Mouse (Mus musculus): Measurements from ENCODE around the gene Dusp1. TPM values are rescaled to one million over a fixed set of nuclear protein-coding genes. Genes with fewer than 3 reads are reported as not detected.

The Dusp1 gene
- polyA plus RNA-seq, 1 experiment = 33.5 TPM

DNA sequence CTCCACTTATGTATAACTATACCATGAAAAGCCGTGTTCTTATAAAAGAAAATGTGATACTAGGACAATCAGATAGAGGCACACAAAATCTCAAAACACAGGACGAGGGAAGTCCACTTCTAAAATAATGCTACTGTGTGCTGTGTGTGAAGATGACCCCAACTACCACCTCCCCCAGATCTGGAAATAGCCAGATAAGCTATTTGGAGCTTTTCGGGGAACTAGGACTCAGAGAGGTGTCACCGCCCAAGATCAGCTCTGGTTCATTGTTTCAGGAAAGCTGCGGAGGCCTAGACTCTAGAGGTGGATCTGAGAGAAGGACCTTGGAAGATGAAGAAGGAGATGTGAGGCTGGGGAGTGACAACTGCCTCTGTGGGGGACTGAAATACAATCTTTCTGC, 27.2 kb downstream of the Dusp1 start:
- peak overlapping the region; percentile 73 for H3K27ac ChIP-seq (ENCODE audit: insufficient read depth, low read depth, low read length)
- no peak overlapping the region for H3K4me3 ChIP-seq (ENCODE audit: low read depth, low read length)
- TF ChIP-seq POLR2A (IDR thresholded peaks at IDR 0.05; ENCODE audit: low read depth, low read length) (no peak), CTCF (IDR thresholded peaks at IDR 0.05; ENCODE audit: extremely low read depth, insufficient read length, insufficient replicate concordance, low read depth, low read length) (no peak)
- no peaks in the 10 kb centered on the region for H3K36me3 ChIP-seq (ENCODE audit: control insufficient read depth, insufficient read depth, low read length)
- 88% methylated on average over 5 of the region's 5 CpGs for WGBS
- peaks cover 19% of the 10 kb centered on the region; the same call in 1 of the 2 replicates for H3K4me1 ChIP-seq (ENCODE audit: control insufficient read depth, insufficient read depth, insufficient read length, low read length)
- H3K27me3 ChIP-seq (ENCODE audit: control insufficient read depth, insufficient read depth, low read length) = no peaks in the 10 kb centered on the region

DNA sequence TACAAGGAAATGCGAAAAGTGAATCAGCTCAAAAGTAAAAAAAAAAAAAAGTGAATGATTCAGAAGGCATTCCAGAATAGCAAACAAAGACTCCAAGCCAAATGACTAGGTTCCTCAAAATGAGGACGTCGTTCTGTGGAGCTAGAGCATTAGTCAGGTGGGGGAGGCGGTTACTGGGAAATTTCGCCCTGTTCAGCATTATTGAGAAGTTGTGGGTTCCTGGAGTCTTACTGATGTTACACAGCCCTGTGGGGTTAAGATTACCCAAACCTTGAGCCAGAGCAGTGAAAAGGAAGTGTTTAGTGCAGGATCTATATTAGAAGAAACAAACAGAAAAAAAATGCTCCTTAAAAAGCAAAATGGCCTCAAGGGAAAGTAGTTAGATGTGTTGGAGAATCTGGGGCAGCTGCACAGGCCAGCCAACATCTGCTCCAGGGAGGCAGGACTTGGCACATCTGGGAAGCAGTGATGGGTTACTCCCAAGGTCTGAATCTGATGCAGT, 28.0 kb downstream of the Dusp1 start:
- no peak overlapping the region for H3K4me3 ChIP-seq (ENCODE audit: low read depth, low read length)
- WGBS = 53% methylated on average over 5 of the region's 5 CpGs
- H3K4me1 ChIP-seq (ENCODE audit: control insufficient read depth, insufficient read depth, insufficient read length, low read length) = peaks cover 19% of the 10 kb centered on the region; the same call in 1 of the 2 replicates
- no peaks in the 10 kb centered on the region for H3K36me3 ChIP-seq (ENCODE audit: control insufficient read depth, insufficient read depth, low read length)
- TF ChIP-seq CTCF (IDR thresholded peaks at IDR 0.05; ENCODE audit: extremely low read depth, insufficient read length, insufficient replicate concordance, low read depth, low read length) (no peak), POLR2A (IDR thresholded peaks at IDR 0.05; ENCODE audit: low read depth, low read length) (no peak)
- H3K27me3 ChIP-seq (ENCODE audit: control insufficient read depth, insufficient read depth, low read length) = no peaks in the 10 kb centered on the region
- peak overlapping the region; percentile 44; the same call in 1 of the 2 replicates for H3K27ac ChIP-seq (ENCODE audit: insufficient read depth, low read depth, low read length)

DNA sequence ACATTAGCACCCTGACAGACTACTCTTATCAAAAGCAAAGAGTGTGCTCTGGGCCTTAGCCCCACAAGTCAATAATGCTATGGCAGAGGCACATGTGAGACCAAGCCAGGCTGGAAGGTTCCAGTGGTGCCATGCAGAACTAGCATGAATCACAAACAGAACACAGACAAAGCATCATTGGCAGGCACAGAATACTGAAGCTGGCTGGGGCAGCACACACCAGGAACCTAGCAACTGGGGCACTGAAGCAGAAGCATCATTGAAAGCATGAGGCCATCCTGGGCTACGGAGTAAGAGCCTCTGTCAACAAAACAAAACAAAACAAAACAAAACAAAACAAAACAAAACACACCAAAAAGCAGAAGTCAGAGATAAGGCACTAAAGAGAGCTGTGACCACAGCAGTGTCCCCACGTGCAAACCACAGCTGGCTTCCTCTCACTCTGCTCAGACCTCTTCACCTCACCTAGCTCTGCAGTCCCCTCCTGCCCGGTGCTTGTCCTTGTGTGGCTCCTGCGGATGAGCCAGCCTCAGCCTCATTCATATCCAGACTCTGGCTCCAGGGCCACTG, 29.4 kb downstream of the Dusp1 start:
- no peak for TF ChIP-seq POLR2A (IDR thresholded peaks at IDR 0.05; ENCODE audit: low read depth, low read length)
- TF ChIP-seq CTCF (IDR thresholded peaks at IDR 0.05; ENCODE audit: extremely low read depth, insufficient read length, insufficient replicate concordance, low read depth, low read length) = no peak
- peak overlapping the region; percentile 69 for H3K27ac ChIP-seq (ENCODE audit: insufficient read depth, low read depth, low read length)
- no peak overlapping the region for H3K4me3 ChIP-seq (ENCODE audit: low read depth, low read length)
- H3K27me3 ChIP-seq (ENCODE audit: control insufficient read depth, insufficient read depth, low read length) = no peaks in the 10 kb centered on the region
- H3K4me1 ChIP-seq (ENCODE audit: control insufficient read depth, insufficient read depth, insufficient read length, low read length) = peaks cover 16% of the 10 kb centered on the region; the same call in 1 of the 2 replicates
- H3K36me3 ChIP-seq (ENCODE audit: control insufficient read depth, insufficient read depth, low read length) = no peaks in the 10 kb centered on the region
- WGBS = 66% methylated on average over 4 of the region's 4 CpGs

- H3K4me3 ChIP-seq (ENCODE audit: low read depth, low read length) = no peak overlapping the region
Observed at GRCm38 (mm10) chr17:26531395-26532027, 30.4 kb downstream of the Dusp1 start.

DNA sequence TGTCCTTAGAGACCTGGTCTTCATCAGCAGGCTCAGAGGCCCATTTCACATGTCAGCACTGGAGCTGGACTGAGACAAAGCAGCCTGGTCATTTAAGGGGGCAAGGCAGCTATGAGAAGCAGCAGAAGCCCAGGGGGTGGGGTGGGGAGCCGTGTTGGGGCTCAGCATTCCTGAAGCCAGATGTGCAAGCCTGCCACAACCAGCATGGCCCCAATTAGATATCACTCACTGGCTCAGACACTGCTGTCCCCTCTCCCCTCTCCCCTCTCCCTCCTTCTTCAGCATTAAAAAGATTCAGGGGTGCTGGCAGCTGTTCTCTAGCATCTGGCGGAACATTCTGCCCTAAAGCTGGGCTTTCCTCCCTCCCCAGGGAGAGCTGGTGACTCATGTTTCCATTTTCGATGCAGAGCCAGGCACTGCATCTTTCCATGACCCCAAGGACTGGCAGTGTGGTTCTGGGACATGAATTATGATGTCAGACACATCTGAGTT, 31.3 kb downstream of the Dusp1 start:
- Histone ChIP-seq H3K27ac (ENCODE audit: insufficient read depth, low read depth, low read length) (peak overlapping the region; percentile 40), H3K4me1 (ENCODE audit: control insufficient read depth, insufficient read depth, insufficient read length, low read length) (peaks cover 13% of the 10 kb centered on the region; the same call in 1 of the 2 replicates), H3K27me3 (ENCODE audit: control insufficient read depth, insufficient read depth, low read length) (no peaks in the 10 kb centered on the region), H3K36me3 (ENCODE audit: control insufficient read depth, insufficient read depth, low read length) (no peaks in the 10 kb centered on the region), H3K4me3 (ENCODE audit: low read depth, low read length) (no peak overlapping the region)
- 58% methylated on average over 3 of the region's 3 CpGs for WGBS
- no peak for TF ChIP-seq POLR2A (IDR thresholded peaks at IDR 0.05; ENCODE audit: low read depth, low read length)
- no peak for TF ChIP-seq CTCF (IDR thresholded peaks at IDR 0.05; ENCODE audit: extremely low read depth, insufficient read length, insufficient replicate concordance, low read depth, low read length)

More at GRCm38 (mm10) chr17:26531395-26532027, 30.4 kb downstream of the Dusp1 start:
- Histone ChIP-seq H3K27ac (ENCODE audit: insufficient read depth, low read depth, low read length) (peak overlapping the region; percentile 69), H3K36me3 (ENCODE audit: control insufficient read depth, insufficient read depth, low read length) (no peaks in the 10 kb centered on the region), H3K4me1 (ENCODE audit: control insufficient read depth, insufficient read depth, insufficient read length, low read length) (peaks cover 13% of the 10 kb centered on the region; the same call in 1 of the 2 replicates), H3K27me3 (ENCODE audit: control insufficient read depth, insufficient read depth, low read length) (no peaks in the 10 kb centered on the region)
- 83% methylated on average over 7 of the region's 7 CpGs for WGBS
- TF ChIP-seq CTCF (IDR thresholded peaks at IDR 0.05; ENCODE audit: extremely low read depth, insufficient read length, insufficient replicate concordance, low read depth, low read length) (no peak), POLR2A (IDR thresholded peaks at IDR 0.05; ENCODE audit: low read depth, low read length) (no peak)

DNA sequence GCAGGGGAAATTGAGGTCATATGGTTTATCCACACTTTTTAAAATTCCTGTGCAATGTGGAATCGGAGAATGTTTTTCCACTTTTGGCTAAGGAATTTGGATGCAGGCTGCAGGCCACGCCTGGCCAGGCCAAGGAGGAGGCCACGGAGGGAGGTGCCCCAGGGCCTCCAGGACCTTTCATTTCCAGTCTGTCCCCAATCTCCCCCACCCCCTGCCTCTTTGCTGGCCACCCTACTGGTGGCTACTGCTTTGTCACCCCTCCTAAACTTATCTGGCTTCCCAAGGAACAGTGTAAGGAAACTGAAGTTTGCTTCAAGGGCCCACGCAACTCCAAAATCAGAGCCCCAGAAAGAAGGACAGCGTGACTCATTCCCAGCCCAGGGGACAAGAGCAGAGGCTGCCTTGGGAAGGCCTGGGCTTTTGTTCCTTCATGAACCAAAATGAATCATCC, 32.1 kb downstream of the Dusp1 start:
- Histone ChIP-seq H3K27me3 (ENCODE audit: control insufficient read depth, insufficient read depth, low read length) (no peaks in the 10 kb centered on the region), H3K4me1 (ENCODE audit: control insufficient read depth, insufficient read depth, insufficient read length, low read length) (peaks cover 13% of the 10 kb centered on the region; the same call in 1 of the 2 replicates), H3K4me3 (ENCODE audit: low read depth, low read length) (no peak overlapping the region), H3K27ac (ENCODE audit: insufficient read depth, low read depth, low read length) (peak overlapping the region; percentile 40; the same call in 1 of the 2 replicates), H3K36me3 (ENCODE audit: control insufficient read depth, insufficient read depth, low read length) (no peaks in the 10 kb centered on the region)
- TF ChIP-seq CTCF (IDR thresholded peaks at IDR 0.05; ENCODE audit: extremely low read depth, insufficient read length, insufficient replicate concordance, low read depth, low read length) = no peak
- 75% methylated on average over 5 of the region's 5 CpGs for WGBS

DNA sequence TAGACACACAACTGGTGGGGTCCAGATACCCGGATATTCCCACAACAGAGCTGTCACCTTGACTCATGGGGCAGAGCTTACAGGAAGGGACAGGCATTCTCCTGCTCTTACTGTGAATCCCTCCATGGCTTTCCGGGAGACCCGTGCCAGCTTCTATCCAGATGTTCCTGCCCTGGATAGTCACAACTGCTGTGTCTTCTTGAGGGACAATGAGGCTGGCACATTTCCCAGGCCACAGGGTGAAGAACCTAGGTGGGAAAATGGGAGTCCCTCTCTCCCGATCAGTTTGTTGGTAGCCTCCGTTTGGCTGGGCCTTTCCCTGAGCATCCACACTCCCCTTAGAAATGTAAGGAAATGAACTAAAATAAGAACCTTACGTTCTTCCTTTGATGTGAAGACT, 33.2 kb downstream of the Dusp1 start:
- Histone ChIP-seq H3K4me3 (ENCODE audit: low read depth, low read length) (no peak overlapping the region), H3K36me3 (ENCODE audit: control insufficient read depth, insufficient read depth, low read length) (no peaks in the 10 kb centered on the region)
- 87% methylated on average over 6 of the region's 6 CpGs for WGBS

More for the DNA sequence above, 33.2 kb downstream of the Dusp1 start:
- H3K27ac ChIP-seq (ENCODE audit: insufficient read depth, low read depth, low read length) = no peak overlapping the region
- no peaks in the 10 kb centered on the region for H3K27me3 ChIP-seq (ENCODE audit: control insufficient read depth, insufficient read depth, low read length)
- TF ChIP-seq POLR2A (IDR thresholded peaks at IDR 0.05; ENCODE audit: low read depth, low read length) (no peak), CTCF (IDR thresholded peaks at IDR 0.05; ENCODE audit: extremely low read depth, insufficient read length, insufficient replicate concordance, low read depth, low read length) (no peak)
- H3K4me1 ChIP-seq (ENCODE audit: control insufficient read depth, insufficient read depth, insufficient read length, low read length) = peaks cover 13% of the 10 kb centered on the region; the same call in 1 of the 2 replicates

Measured in small intestine, adult 2 months (tissue).